Mouse (Mus musculus): ENCODE data around the gene Rere. TPM values are rescaled to one million over a fixed set of nuclear protein-coding genes. Genes with fewer than 3 reads are reported as not detected.

Rere gene
- polyA plus RNA-seq, 1 experiment from 2014 or later = 27.2 TPM

DNA sequence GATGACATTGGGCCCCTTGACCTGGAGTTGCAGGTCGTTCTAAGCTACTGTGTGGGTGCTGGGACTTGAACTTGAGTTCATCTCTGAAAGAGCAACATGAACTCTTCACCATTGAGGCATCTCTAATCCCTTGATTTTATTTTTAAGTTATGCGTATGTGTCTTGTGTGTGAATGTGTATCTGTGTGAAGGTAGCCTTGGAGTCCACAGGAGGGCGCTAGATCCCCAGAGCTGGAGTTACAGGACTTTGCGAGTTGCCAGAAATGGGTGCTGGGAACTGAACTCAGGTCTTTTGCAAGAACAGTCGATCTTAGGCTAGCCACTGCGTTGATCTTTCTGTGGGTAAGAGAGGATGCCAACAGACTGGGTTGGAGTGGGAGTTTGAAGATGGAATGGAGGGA lies 375.1 kb downstream of the Rere start:
- H3K4me3 ChIP-seq (replicated peaks) = no peak overlapping the region
- H3K9me3 ChIP-seq (replicated peaks) = no peaks in the 10 kb centered on the region
- no peaks in the 10 kb centered on the region for H3K36me3 ChIP-seq
- ATAC-seq (ENCODE audit: insufficient number of reproducible peaks, low FRiP score, low TSS enrichment, low read depth) = no peak
- H3K9ac ChIP-seq = no peak overlapping the region
- no peak overlapping the region for H3K4me2 ChIP-seq (replicated peaks)
- peaks cover 17% of the 10 kb centered on the region for H3K27me3 ChIP-seq
- 84% methylated on average over 6 of the region's 6 CpGs for WGBS
- no peak overlapping the region for H3K27ac ChIP-seq (replicated peaks)
- peaks cover 21% of the 10 kb centered on the region for H3K4me1 ChIP-seq

DNA sequence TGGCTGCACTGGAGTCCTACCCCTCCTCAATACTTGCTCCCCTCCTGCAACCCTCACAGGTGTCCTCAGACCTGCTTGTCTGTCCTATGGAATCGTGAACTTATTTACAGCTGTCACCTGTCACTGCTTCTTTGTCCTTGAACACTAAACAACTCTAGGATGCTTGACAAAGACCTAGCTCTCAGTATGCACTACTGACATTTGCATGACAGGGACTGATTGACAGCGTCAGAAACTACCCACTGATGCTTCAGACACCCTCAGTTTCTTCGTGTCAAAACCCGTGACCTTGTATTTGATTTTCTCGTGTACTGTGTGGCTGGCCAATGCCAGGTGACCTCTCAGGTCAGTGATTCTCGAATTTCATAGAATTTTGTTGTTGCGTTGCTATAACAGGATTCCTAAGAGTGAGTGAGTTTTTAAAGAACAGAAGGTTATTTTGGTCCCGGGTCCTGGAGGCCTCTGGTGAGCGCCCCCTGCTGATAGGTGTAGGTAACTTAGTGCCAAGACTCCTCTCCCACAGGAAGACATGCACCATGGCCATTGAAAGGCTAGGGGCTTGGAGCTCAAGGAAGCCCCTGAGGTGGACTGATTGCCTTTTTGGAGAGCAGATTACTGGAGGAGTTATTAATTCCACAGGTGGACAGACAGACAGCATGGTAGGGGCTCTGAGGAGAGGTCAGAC lies 378.6 kb downstream of the Rere start:
- no peaks in the 10 kb centered on the region for H3K27me3 ChIP-seq
- 70% methylated on average over 9 of the region's 9 CpGs for WGBS
- no peaks in the 10 kb centered on the region for H3K36me3 ChIP-seq
- no peak overlapping the region for H3K9ac ChIP-seq
- no peak overlapping the region for H3K4me3 ChIP-seq (replicated peaks)
- no peaks in the 10 kb centered on the region for H3K9me3 ChIP-seq (replicated peaks)
- H3K4me2 ChIP-seq (replicated peaks) = no peak overlapping the region
- peaks cover 20% of the 10 kb centered on the region for H3K4me1 ChIP-seq
- no peak overlapping the region for H3K27ac ChIP-seq (replicated peaks)
- no peak for ATAC-seq (ENCODE audit: insufficient number of reproducible peaks, low FRiP score, low TSS enrichment, low read depth)

DNA sequence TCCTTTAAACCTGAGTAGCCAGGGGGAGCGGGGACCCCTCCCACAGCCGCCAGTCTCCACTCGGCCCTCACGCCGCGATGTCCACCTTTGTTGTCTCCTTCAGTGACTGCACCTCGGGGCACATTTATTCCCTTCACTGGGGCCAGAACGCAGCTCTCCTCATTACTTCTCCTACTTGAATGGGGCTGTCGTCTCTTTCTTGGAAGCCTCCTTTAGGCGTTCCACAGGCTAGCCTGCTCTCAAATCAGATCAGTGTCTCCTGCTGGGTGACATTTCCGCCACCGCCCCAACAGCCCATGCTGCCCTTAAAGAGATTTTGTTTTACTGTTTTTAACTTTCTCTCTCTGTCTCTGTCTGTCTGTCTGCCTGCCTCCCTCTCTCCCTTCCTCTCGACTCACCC lies 380.4 kb downstream of the Rere start:
- Histone ChIP-seq H3K27me3 (no peaks in the 10 kb centered on the region), H3K4me1 (peaks cover 16% of the 10 kb centered on the region), H3K4me3 (replicated peaks) (peak overlapping the region; percentile 19), H3K9me3 (replicated peaks) (no peaks in the 10 kb centered on the region), H3K36me3 (no peaks in the 10 kb centered on the region), H3K4me2 (replicated peaks) (peak overlapping the region; percentile 44), H3K27ac (replicated peaks) (no peak overlapping the region), H3K9ac (no peak overlapping the region)
- 7% methylated on average over 13 of the region's 13 CpGs for WGBS
- ATAC-seq (ENCODE audit: insufficient number of reproducible peaks, low FRiP score, low TSS enrichment, low read depth) = no peak

DNA sequence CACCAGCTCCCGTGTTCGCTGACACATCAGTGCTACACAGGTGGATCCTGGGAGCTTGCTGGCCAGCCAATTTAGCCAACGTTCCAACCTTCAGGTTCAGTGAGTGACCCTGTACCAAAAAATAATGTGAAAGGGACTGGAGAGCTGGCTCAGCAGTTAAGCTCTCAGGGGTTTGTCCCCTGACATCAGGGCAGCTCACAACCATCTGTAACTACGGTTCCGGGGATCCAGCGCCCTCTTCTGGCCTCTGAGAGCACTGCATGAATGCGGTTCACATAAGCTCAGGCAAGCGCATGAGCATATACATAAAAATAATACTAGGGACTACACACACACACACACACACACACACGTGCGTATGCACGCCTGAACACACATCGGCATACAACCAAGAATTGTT lies 381.7 kb downstream of the Rere start:
- 57% methylated on average over 12 of the region's 12 CpGs for WGBS
- no peaks in the 10 kb centered on the region for H3K36me3 ChIP-seq
- H3K4me2 ChIP-seq (replicated peaks) = no peak overlapping the region
- peaks cover 16% of the 10 kb centered on the region for H3K4me1 ChIP-seq
- no peaks in the 10 kb centered on the region for H3K9me3 ChIP-seq (replicated peaks)
- no peak for ATAC-seq (ENCODE audit: insufficient number of reproducible peaks, low FRiP score, low TSS enrichment, low read depth)
- H3K4me3 ChIP-seq (replicated peaks) = no peak overlapping the region
- no peak overlapping the region for H3K9ac ChIP-seq
- no peaks in the 10 kb centered on the region for H3K27me3 ChIP-seq
- H3K27ac ChIP-seq (replicated peaks) = no peak overlapping the region

DNA sequence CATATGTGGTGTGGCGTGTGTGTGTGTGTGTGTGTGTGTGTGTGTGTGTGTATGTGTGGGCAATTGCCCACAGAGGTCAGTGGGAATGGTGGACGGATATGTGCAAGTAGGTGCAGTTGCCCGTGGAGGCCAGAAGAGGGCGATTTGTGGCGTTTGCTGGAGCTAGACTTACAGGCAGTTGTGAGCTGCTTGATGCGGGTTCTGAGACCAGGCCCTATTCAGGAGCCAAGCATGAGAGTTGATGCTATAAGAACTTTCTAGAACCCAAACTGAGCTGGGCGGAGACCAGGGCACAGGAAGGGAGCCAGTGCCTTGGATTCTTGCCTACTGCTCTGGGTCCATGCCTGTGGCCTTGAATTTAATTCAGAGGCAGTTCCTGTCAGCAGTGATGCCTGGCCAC lies 383.3 kb downstream of the Rere start:
- Histone ChIP-seq H3K27ac (replicated peaks) (no peak overlapping the region), H3K4me2 (replicated peaks) (no peak overlapping the region), H3K4me1 (peaks cover 16% of the 10 kb centered on the region), H3K27me3 (no peaks in the 10 kb centered on the region), H3K36me3 (no peaks in the 10 kb centered on the region), H3K9me3 (replicated peaks) (no peaks in the 10 kb centered on the region), H3K9ac (no peak overlapping the region), H3K4me3 (replicated peaks) (no peak overlapping the region)
- ATAC-seq (ENCODE audit: insufficient number of reproducible peaks, low FRiP score, low TSS enrichment, low read depth) = no peak
- WGBS = 80% methylated on average over 7 of the region's 7 CpGs

DNA sequence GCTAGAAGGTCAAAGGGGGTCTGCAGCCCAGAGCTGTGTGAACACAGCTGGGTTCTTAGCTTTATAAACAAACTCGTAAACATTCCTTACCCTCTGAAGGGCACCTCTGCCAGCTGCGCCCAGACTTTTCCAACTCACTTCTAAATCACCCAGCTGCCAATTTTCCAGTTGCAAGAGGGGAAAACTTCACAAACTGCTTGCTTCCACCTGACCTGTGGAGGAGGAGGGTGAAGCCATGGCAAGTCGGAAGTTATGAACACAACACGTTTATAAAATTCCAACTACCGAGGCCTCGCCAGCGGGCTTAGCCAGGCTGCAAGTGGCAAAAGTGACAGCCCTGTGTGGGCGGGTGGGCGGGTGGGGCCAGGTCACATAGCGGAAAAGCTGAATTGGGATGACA lies 384.4 kb downstream of the Rere start:
- H3K4me1 ChIP-seq = peaks cover 11% of the 10 kb centered on the region
- 73% methylated on average over 10 of the region's 10 CpGs for WGBS
- H3K9me3 ChIP-seq (replicated peaks) = no peaks in the 10 kb centered on the region

More for the DNA sequence above, 384.4 kb downstream of the Rere start:
- no peak overlapping the region for H3K4me3 ChIP-seq (replicated peaks)
- no peaks in the 10 kb centered on the region for H3K36me3 ChIP-seq
- no peak overlapping the region for H3K27ac ChIP-seq (replicated peaks)
- no peak overlapping the region for H3K9ac ChIP-seq
- no peak for ATAC-seq (ENCODE audit: insufficient number of reproducible peaks, low FRiP score, low TSS enrichment, low read depth)
- no peak overlapping the region for H3K4me2 ChIP-seq (replicated peaks)
- H3K27me3 ChIP-seq = no peaks in the 10 kb centered on the region

Other genes starting within 250 kb of the Rere start
- 1.5 and 1.7 TPM in 2 replicates for gene Gpr157, start 194.3 kb upstream of the Rere start, polyA plus RNA-seq (2015; fragmentation: Nextera tagmentation; extraction: Ambion mirVana)
- gene Slc2a5, start 162.4 kb upstream of the Rere start, polyA plus RNA-seq (2015; fragmentation: Nextera tagmentation; extraction: Ambion mirVana) = 1.7 and 2.2 TPM in 2 replicates
- gene Slc2a7, start 132.7 kb upstream of the Rere start, polyA plus RNA-seq (2015; fragmentation: Nextera tagmentation; extraction: Ambion mirVana) = not detected in 2 replicates
- 0.37 and 0.84 TPM in 2 replicates for gene Car6, start 80.3 kb upstream of the Rere start, polyA plus RNA-seq (2015; fragmentation: Nextera tagmentation; extraction: Ambion mirVana)
- 1,331 and 1,435 TPM in 2 replicates for gene Eno1, start 44.9 kb upstream of the Rere start, polyA plus RNA-seq (2015; fragmentation: Nextera tagmentation; extraction: Ambion mirVana)